Mouse (Mus musculus) heart, postnatal 14 days (tissue): ENCODE results near the gene Vmn1r56. TPM values are rescaled to one million over a fixed set of nuclear protein-coding genes. Genes with fewer than 3 reads are reported as not detected.
"Not testable (repeated sequence)": the region's sequence is repeated elsewhere in the genome, so short reads cannot be mapped to it uniquely, and the experiment has no call there.

ENCODE experiments used
- DNase-seq, 2 experiments: peaks; one replicate each; pipeline ENCODE4 v3.0.0; 2021 to 2022
- intact Hi-C: fragments of 180-260 bp; cut with DNase I; formaldehyde crosslinking; loops from one replicate; pipeline ENCODE4 v1.15.1; 2025
- long read RNA-seq, 2 experiments: library from polyadenylated mRNA; stranded (forward); transcript quantifications; one replicate each; pipeline ENCODE4 v2.0.0; 2021
- total RNA-seq, 2 experiments: library from RNA; stranded (reverse); gene quantifications; 2 replicates each; pipeline ENCODE4 v1.2.3; 2021

The Vmn1r56 gene
- total RNA-seq, result not detected
- long read RNA-seq, experiment 1, result 0 reads
- long read RNA-seq, experiment 2, result 0 reads

DNA sequence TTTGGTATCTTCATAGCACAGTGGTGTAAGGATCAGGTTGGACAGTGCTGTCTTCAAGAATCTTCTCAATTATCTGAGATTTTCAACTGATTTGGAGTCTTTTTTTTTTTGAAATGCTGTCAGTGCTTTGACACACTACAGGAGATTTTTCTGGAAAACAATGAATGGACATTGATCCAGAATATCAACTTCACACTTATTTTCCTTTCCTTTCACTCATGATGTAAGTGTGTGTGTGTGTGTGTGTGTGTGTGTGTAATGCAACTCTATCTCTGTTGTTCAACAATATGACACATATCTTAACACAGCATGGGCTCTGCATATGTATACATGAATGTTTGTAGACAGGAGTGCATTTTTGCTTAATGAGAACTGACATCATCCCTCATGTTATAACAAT is at the start of gene Vmn1r56:
Vmn1r56 (minus strand) TSS at position 101 of the 400 bp plus-strand sequence.
- intact Hi-C loops, DNase-seq: not testable (repeated sequence)

GRCm38 (mm10) chr7:5218193-5218592 is 21.6 kb upstream of the Vmn1r56 start, which contains the start of gene Vmn1r57:
Vmn1r57 (plus strand) TSS chr7:5218493.
- not testable (repeated sequence) for DNase-seq

DNA sequence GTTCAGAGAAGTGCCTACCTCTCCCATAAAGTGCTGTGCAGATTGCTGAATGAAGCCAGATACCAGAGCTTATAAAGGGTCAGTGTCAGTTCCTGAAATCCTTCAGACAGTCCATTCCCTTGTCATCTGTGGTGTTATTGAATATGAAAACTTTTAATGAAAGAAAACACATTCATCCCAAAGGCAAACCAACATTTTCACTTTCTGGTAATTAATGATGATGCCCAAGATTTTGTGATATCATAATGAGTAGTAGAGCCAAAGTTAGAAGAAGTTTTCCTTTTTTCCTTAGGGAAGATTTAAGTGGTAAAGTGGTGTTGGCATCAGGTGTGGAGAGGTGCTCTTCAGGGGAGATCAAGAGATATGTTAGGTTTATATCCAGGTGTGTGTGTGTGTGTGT is 47.0 kb downstream of the Vmn1r56 start, which contains the start of gene Vmn1r55:
Vmn1r55 (minus strand) TSS at position 101 of the 400 bp plus-strand sequence.
- intact Hi-C loops, DNase-seq: not testable (repeated sequence)

More at GRCm38 (mm10) chr7:5218193-5218592, 21.6 kb upstream of the Vmn1r56 start, which contains the start of gene Vmn1r57:
- intact Hi-C loops, result not testable (repeated sequence)

Other genes with a start within 250 kb of the Vmn1r56 start
- 10 to 100 TPM in 1 of 2 experiments, 1 to 10 TPM in 1; 4.2 to 11.6 TPM for gene Sbk2, start 232.3 kb downstream of the Vmn1r56 start, total RNA-seq
- 10 to 100 TPM; 14.9 to 37.3 TPM for gene Sbk3, start 225.6 kb downstream of the Vmn1r56 start, total RNA-seq
- gene Zfp579, start 200.6 kb downstream of the Vmn1r56 start, total RNA-seq, result 10 to 100 TPM; 14.3 to 18.1 TPM
- 1 to 10 TPM; 8.1 to 8.6 TPM for gene Zfp524, start 182.3 kb downstream of the Vmn1r56 start, total RNA-seq
- gene Fiz1, start 182.1 kb downstream of the Vmn1r56 start, total RNA-seq, result 10 to 100 TPM; 17.0 to 20.2 TPM
- not detected for gene Gm44973, start 181.3 kb downstream of the Vmn1r56 start, total RNA-seq
- gene Zfp865, start 176.4 kb downstream of the Vmn1r56 start, total RNA-seq, result 10 to 100 TPM; 18.2 to 19.9 TPM
- under 1 TPM; 0.17 TPM for gene Ccdc106, start 176.2 kb downstream of the Vmn1r56 start, total RNA-seq
- gene 4632433K11Rik, start 162.6 kb downstream of the Vmn1r56 start, total RNA-seq, result not detected
- gene Zfp784, start 158.3 kb downstream of the Vmn1r56 start, total RNA-seq, result 1 to 10 TPM; 5.0 to 6.6 TPM
- gene Zfp580, start 145.2 kb downstream of the Vmn1r56 start, total RNA-seq, result 1 to 10 TPM; 5.5 to 7.9 TPM
- 10 to 100 TPM; 85.6 to 94.1 TPM for gene U2af2, start 134.6 kb downstream of the Vmn1r56 start, total RNA-seq
- 100 to 1,000 TPM; 181 TPM for gene Epn1, start 116.5 kb downstream of the Vmn1r56 start, total RNA-seq
- gene Rfpl4, start 79.8 kb downstream of the Vmn1r56 start, total RNA-seq, result not detected
- 1 to 10 TPM; 5.3 to 5.8 TPM for gene Rasl2-9, start 70.8 kb downstream of the Vmn1r56 start, total RNA-seq
- not detected for gene Vmn1r55, start 47.1 kb downstream of the Vmn1r56 start, total RNA-seq
- gene Vmn1r57, start 21.7 kb upstream of the Vmn1r56 start, total RNA-seq, result not detected
- gene Gm5065, start 153.8 kb upstream of the Vmn1r56 start, total RNA-seq, result not detected
- gene Nlrp2, start 154.3 kb upstream of the Vmn1r56 start, total RNA-seq, result not detected
- not detected for gene Vmn1r58, start 216.6 kb upstream of the Vmn1r56 start, total RNA-seq